Mouse (Mus musculus) liver, postnatal 0 days (tissue): ENCODE results near the gene Etv4.

Experiments used
- CTCF ChIP-seq: sonication (generic); IDR thresholded peaks from 2 replicates; pipeline ENCODE4 v1.5.1; 2016; ENCODE audit warnings: antibody characterized with exemption, low read depth
- EP300 ChIP-seq: IDR thresholded peaks from 2 replicates; pipeline ENCODE4 v1.6.1; 2016; ENCODE audit warnings: antibody characterized with exemption, low read depth, mild to moderate bottlenecking

GRCm38 (mm10) chr11:101729308-101729707, 55.9 kb downstream of the Etv4 start:
- no peak for TF ChIP-seq EP300
- TF ChIP-seq CTCF, result no peak
